Mouse (Mus musculus): ENCODE measurements around the gene Cstl1. TPM values are rescaled to one million over a fixed set of nuclear protein-coding genes. Genes with fewer than 3 reads are reported as not detected.

Gene Cstl1
- polyA plus RNA-seq, 1 experiment: 0.74 TPM

Other genes with a start within 250 kb of the Cstl1 start
- gene Nxt1, start 77.8 kb upstream of the Cstl1 start, polyA plus RNA-seq (2012; rRNA removed): 22.0 and 24.7 TPM in 2 replicates
- gene Gzf1, start 69.3 kb upstream of the Cstl1 start, polyA plus RNA-seq (2012; rRNA removed): 19.3 and 20.1 TPM in 2 replicates
- gene Napb, start 17.9 kb upstream of the Cstl1 start, polyA plus RNA-seq (2012; rRNA removed): 241 and 278 TPM in 2 replicates
- gene Cst11, start 21.1 kb downstream of the Cstl1 start, polyA plus RNA-seq (2012; rRNA removed): not detected in 2 replicates
- gene 8030411F24Rik, start 31.7 kb downstream of the Cstl1 start, polyA plus RNA-seq (2012; rRNA removed): not detected in 2 replicates
- 0.99 and 1.4 TPM in 2 replicates for gene Cst12, start 39.0 kb downstream of the Cstl1 start, polyA plus RNA-seq (2012; rRNA removed)
- gene Cst8, start 48.4 kb downstream of the Cstl1 start, polyA plus RNA-seq (2012; rRNA removed): not detected in 2 replicates
- gene Cst13, start 69.7 kb downstream of the Cstl1 start, polyA plus RNA-seq (2012; rRNA removed): not detected in 2 replicates
- not detected in 2 replicates for gene Cst9, start 84.8 kb downstream of the Cstl1 start, polyA plus RNA-seq (2012; rRNA removed)
- not detected in 2 replicates for gene 9230104L09Rik, start 114.7 kb downstream of the Cstl1 start, polyA plus RNA-seq (2012; rRNA removed)
- 4,774 and 5,236 TPM in 2 replicates for gene Cst3, start 125.3 kb downstream of the Cstl1 start, polyA plus RNA-seq (2012; rRNA removed)